Mouse (Mus musculus) Patski (cell line): ENCODE measurements around the gene Tmem63a. TPM values are rescaled to one million over a fixed set of nuclear protein-coding genes. Genes with fewer than 3 reads are reported as not detected.

Experiments
- ATAC-seq: fragments of 100-300 bp; one replicate; pipeline ENCODE4 v1.8.0; 2021
- CTCF ChIA-PET: fragments of 350-600 bp; sonication (Branson Sonifier 250); formaldehyde crosslinking; loops from one replicate; lab custom pipeline; 2022; ENCODE audit warnings: inconsistent platforms; lab: Charles Lee
- POLR2A ChIA-PET: fragments of 350-600 bp; sonication (Branson Sonifier 250); formaldehyde crosslinking; loops from one replicate; lab custom pipeline; 2022; ENCODE audit warnings: antibody characterized with exemption, inconsistent platforms; lab: Charles Lee
- DNase-seq: peaks from one replicate; pipeline ENCODE4 v3.0.0-alpha.2; 2011; ENCODE audit warnings: low read depth, low spot score
- H3K27me3 ChIP-seq: fragments of 371-371 bp; one replicate; pipeline ENCODE4 v1.5.1; 2021
- CTCF ChIP-seq: fragments of 100-300 bp; IDR thresholded peaks from one replicate; pipeline ENCODE4 v1.5.1; 2021
- in situ Hi-C: fragments of 300-500 bp; cut with MboI; formaldehyde crosslinking; loops from 3 replicates; pipeline ENCODE4 v1.11.1; 2018; ENCODE audit warnings: low pct_unique_long_range_greater_than_20kb, mixed read lengths
- polyA plus RNA-seq: library from polyadenylated mRNA; unstranded; gene quantifications from one replicate; pipeline ENCODE4 v1.2.3, GENCODE M21; 2021

The Tmem63a gene
- polyA plus RNA-seq, 1 experiment from 2014 or later = 39.3 TPM

DNA sequence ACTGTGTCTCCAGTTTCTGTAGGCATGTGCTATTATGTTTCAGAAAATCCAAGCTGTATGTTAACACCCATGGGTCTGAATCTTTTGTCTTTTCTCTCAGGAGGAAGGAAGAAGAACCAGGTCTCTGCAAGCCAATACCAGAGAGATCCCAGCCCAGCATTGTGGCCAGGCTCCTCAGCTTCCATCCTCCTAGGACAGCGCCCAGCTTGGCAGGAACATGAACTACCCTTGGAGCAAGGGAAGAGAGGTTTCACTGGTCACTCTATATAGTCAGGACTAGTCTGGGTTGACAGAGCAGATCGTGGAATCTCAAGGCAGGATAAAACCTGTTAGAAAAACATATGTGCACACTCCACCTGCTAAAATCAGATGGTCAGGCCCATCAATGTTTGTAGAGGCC is 61.6 kb downstream of the Tmem63a start:
- POLR2A ChIA-PET = no interaction called here
- TF ChIP-seq CTCF = no peak
- CTCF ChIA-PET = interaction anchor here (1.1 kb wide), 1 partner anchor 35 kb away, joined by 4 read pairs; no protein-coding TSS in a partner anchor
- DNase-seq = no peak
- ATAC-seq = no peak
- H3K27me3 ChIP-seq = no peaks in the 10 kb centered on the region
- in situ Hi-C loops = no loop called here

DNA sequence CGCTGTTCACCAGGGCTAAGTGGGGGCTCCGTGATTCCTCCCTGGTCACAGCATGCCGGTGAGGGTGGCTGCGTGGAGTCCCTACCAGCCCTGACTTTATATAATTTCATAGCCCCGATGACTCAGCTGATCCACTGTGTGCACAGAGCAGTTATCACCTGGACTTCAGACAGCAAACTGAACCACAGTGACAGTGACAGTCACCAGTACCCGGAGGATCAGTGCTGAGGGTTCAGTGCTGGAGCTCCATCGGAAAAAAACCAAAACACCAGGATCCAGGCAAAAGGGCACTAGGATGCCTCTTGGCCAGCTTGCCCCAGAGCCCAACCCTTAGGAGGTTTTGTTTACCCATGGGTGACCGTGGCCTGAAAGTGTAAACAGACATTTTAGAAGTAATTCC is 63.2 kb downstream of the Tmem63a start:
- in situ Hi-C loops = no loop called here
- CTCF ChIA-PET = no interaction called here
- no peaks in the 10 kb centered on the region for H3K27me3 ChIP-seq
- POLR2A ChIA-PET = no interaction called here
- ATAC-seq (no peak), DNase-seq (no peak)
- no peak for TF ChIP-seq CTCF

DNA sequence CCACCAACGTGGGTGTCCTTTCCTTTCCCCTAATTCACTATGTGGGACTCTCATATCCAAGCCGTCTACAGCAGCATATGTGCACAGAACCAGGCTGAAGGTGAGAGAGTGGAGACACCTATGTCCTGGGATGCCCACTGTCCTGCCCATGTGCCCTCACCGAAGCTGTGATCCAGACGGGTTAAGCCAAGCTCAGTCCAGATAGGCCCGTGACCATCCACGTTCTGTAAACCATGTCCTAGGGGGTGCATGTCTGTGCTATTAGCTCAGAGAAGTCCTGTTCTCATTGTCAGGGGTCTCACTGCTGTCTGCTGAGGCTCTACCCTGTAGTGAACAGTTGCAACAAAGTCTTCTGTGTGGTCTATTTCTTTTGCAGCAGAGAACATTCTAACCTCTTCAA is 65.7 kb downstream of the Tmem63a start:
- ATAC-seq = no peak
- H3K27me3 ChIP-seq = no peaks in the 10 kb centered on the region
- no peak for DNase-seq
- in situ Hi-C loops = no loop called here
- ChIA-PET POLR2A (interaction anchor here (1.2 kb wide), 1 partner anchor 12 kb away, joined by 3 read pairs; no protein-coding TSS in a partner anchor), CTCF (interaction anchor here (0.9 kb wide), 1 partner anchor 15 kb away, joined by 4 read pairs; no protein-coding TSS in a partner anchor)
- no peak for TF ChIP-seq CTCF

DNA sequence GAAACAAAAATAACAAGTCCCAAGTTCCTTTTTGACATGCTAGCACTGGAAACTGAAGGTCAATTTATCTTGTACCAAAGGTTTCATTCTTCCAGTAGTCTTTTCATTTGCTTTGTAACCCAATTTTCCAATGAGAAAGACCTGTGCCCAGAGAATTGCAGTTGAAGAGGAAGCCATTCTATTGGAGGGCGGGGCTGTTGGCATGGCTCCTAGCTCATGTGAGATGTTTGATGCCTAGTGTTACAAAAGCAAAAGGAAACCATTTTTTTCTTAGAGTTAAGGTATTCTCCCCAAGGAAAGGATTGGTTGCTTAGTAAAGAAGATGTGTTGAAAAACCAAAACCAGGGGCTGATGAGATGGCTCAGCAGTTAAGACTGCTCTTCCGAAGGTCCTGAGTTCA is 66.1 kb downstream of the Tmem63a start:
- TF ChIP-seq CTCF = no peak
- POLR2A ChIA-PET = interaction anchor here (1.2 kb wide), 1 partner anchor 12 kb away, joined by 3 read pairs; no protein-coding TSS in a partner anchor
- CTCF ChIA-PET = interaction anchor here (0.9 kb wide), 1 partner anchor 16 kb away, joined by 4 read pairs; no protein-coding TSS in a partner anchor
- ATAC-seq = no peak
- no peaks in the 10 kb centered on the region for H3K27me3 ChIP-seq
- no peak for DNase-seq
- in situ Hi-C loops = no loop called here

DNA sequence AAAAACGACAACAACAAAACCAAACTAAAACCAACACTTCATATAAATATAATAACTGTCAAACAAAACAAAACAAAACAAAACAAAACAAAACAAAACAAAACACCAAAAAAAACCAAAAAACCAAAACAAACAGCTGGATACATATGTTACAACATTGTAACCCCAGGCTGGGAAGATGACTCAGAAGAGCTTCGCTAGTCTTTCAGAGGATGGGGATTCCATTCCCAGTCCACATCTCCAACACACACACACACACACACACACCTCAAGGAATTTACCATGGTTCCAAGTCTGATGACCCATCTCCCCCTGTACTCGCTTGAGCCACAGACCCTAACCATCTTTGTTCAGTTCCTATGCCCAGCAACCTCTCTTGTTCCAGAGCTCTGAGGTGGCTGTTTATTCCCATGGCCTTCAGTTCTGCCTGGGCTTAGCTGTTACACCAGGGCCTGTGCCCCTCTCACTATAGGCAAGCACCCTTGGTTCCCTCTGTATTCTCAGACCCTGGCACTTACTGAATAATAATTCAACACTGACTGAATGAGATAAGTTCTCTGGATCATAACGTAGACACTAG is 67.0 kb downstream of the Tmem63a start:
- CTCF ChIA-PET = interaction anchor here (1.7 kb wide), 1 partner anchor 17 kb away, joined by 6 read pairs; no protein-coding TSS in a partner anchor
- in situ Hi-C loops = no loop called here
- no peak for TF ChIP-seq CTCF
- POLR2A ChIA-PET = interaction anchor here (0.6 kb wide), 1 partner anchor 668 kb away, joined by 6 read pairs; no protein-coding TSS in a partner anchor
- DNase-seq (no peak), ATAC-seq (no peak)
- no peaks in the 10 kb centered on the region for H3K27me3 ChIP-seq

DNA sequence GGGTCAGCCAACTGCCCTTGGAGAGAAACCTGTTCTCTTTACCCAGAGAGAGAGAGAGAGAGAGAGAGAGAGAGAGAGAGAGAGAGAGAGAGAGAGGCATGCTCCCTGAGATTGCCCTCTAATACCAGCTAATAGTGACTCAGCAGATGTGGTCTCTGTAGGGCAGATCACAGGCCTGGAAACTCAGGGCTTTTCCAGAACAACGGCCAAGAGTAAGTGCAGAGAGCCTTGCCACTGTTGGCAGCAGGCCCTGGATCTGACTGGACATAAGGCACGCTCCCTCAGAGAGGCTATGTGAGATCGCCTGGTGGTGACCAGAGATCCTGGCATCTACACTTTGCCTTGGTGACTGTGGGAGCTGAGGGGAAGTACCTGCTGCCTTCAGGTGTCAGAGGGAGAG is 67.6 kb downstream of the Tmem63a start:
- in situ Hi-C loops = no loop called here
- peak; percentile 74 for ATAC-seq
- ChIA-PET POLR2A (no interaction called here), CTCF (interaction anchor here (1.7 kb wide), 1 partner anchor 18 kb away, joined by 6 read pairs; no protein-coding TSS in a partner anchor)
- TF ChIP-seq CTCF = no peak
- peak; percentile 70 for DNase-seq
- no peaks in the 10 kb centered on the region for H3K27me3 ChIP-seq

DNA sequence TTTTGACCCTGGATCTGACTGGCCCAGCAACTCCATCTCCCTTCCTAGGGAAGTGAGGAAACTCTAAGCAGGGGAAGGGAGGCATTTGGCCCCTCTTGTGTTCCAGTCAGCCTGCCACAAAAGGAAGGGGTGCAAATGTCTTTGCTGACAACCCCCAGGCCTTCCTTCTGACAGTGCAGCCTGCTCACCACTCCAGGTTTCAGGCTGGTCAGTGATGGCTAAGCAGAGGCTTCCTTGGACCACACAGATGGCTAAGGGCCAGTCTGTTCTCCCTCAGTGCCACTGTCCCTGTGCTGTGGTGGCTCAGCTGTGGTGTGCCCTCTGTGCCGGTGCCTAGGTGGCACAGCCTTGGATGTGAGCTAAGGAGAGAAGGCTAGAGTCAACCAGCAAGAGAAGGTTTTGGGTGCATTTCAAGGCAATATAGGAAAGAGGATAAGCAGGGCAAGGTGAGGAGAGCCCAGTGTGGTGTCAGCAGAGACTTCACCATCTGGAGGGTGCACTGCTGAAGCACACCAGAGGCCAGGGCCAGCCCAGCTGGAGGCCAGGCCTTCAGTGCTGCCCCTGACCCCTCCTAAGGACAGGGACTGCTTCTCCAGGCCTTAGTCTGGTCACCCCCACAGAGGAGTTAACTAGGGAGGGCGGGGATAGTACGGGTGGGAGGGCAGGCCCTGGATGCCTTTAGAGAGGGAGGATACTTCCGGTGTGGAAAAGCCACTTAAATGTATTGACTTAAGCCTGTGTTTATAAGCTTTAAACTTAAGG is 68.2 kb downstream of the Tmem63a start:
- ATAC-seq (no peak), DNase-seq (no peak)
- POLR2A ChIA-PET = interaction anchor here (0.7 kb wide), 1 partner anchor 27 kb away, joined by 3 read pairs; no protein-coding TSS in a partner anchor
- CTCF ChIA-PET = interaction anchor here (1.7 kb wide), 1 partner anchor 18 kb away, joined by 6 read pairs; no protein-coding TSS in a partner anchor
- TF ChIP-seq CTCF = no peak
- no peaks in the 10 kb centered on the region for H3K27me3 ChIP-seq
- in situ Hi-C loops = no loop called here

DNA sequence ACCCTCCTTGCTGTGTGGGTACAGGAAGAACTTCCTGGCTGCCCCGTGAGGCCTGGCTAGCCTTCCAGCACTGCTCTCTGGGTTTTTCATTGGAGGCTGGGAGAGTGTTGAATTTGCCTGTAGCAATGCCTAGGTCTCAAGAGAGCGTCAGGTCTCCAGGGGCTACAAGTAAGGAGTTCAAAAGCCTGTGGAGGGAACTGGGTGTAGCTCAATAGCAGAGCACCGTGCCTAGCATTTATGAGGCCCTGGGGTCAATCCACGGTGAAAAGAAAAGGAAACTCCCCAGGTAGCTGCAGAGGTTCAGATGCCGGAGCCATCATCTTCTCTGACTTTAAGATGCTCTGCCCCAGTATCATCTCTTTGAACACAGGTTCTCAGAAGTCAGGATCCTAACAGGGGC is 69.5 kb downstream of the Tmem63a start:
- ChIA-PET CTCF (interaction anchor here (1.1 to 1.3 kb wide), 2 partner anchors 10 to 12 kb away, joined by 3 read pairs; no protein-coding TSS in a partner anchor), POLR2A (no interaction called here)
- in situ Hi-C loops = no loop called here
- H3K27me3 ChIP-seq = no peaks in the 10 kb centered on the region
- DNase-seq (no peak), ATAC-seq (no peak)
- no peak for TF ChIP-seq CTCF

DNA sequence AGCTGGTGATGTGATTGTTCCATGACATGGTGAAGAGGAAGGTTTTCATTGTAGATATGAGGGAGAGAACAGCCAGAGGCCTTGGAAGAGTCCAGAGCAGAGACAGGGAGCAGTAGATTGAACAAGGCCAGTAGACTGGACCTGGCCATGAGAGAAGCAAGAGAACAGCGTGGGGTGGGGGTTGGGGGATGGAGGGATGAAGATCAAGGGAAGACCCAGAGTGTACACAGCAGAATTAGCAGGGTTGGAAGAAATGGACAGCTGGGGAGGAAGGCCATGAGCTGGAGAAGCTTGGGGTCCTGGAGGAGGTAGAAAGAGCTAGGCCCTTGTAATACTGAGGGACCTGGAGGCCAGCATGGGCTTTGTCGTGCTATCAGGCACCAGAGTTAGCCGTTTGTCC is 70.3 kb downstream of the Tmem63a start:
- ChIA-PET POLR2A (no interaction called here), CTCF (interaction anchor here (1.1 to 1.3 kb wide), 2 partner anchors 9 to 13 kb away, joined by 3 read pairs; no protein-coding TSS in a partner anchor)
- in situ Hi-C loops = no loop called here
- TF ChIP-seq CTCF = no peak
- no peaks in the 10 kb centered on the region for H3K27me3 ChIP-seq
- no peak for DNase-seq
- ATAC-seq = no peak

DNA sequence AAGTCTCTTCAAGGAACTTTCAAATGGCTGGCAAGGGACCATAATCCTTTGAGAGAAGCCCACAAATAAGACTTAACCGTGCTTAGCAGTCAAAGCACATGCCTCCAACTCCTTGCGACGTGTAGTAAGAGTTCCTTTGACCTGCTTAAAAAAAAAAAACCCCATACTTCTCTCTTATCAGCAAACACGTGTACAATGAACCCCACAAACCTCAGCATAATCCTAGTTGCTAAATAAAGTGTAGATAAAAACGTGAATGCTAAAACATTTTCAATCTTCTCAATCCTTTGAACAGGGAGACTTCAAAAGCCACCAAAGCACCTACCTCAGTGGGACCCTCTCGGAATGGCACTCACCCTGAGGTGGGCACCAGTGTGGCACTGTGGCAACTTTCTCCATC is 71.3 kb downstream of the Tmem63a start:
- POLR2A ChIA-PET = no interaction called here

More for the DNA sequence above, 71.3 kb downstream of the Tmem63a start:
- ATAC-seq = no peak
- DNase-seq = no peak
- no peaks in the 10 kb centered on the region for H3K27me3 ChIP-seq
- TF ChIP-seq CTCF = no peak
- CTCF ChIA-PET = no interaction called here
- in situ Hi-C loops = no loop called here
